Mouse (Mus musculus) forebrain, embryonic 14.5 days (tissue): ENCODE measurements around the gene Ksr1. TPM values are rescaled to one million over a fixed set of nuclear protein-coding genes. Genes with fewer than 3 reads are reported as not detected.

Experiments used
- ATAC-seq: fragments of 200-750 bp; cut with Nextera tagmentation; 2 replicates; pipeline ENCODE4 v1.8.0; 2017; ENCODE audit warnings: mild to moderate bottlenecking, moderate library complexity
- DNase-seq: peaks from one replicate; pipeline ENCODE4 v3.0.0-alpha.2; 2015; ENCODE audit warnings: low spot score
- H3K27ac ChIP-seq: fragments of 300-500 bp; sonication (generic); 2 replicates; pipeline ENCODE4 v1.5.1; 2014; ENCODE audit warnings: low read depth, mild to moderate bottlenecking, control low read depth, low read length, moderate library complexity
- H3K27me3 ChIP-seq: fragments of 300-500 bp; sonication (generic); replicated peaks from 2 replicates; pipeline ENCODE4 v1.6.1; 2014; ENCODE audit warnings: low read length, control low read depth, mixed read lengths; ENCODE audit not compliant: control insufficient read depth, insufficient read depth
- H3K36me3 ChIP-seq: fragments of 300-500 bp; sonication (generic); 2 replicates; pipeline ENCODE4 v1.6.1; 2014; ENCODE audit warnings: low read length, control low read depth; ENCODE audit not compliant: control insufficient read depth, insufficient read depth
- H3K4me1 ChIP-seq: fragments of 300-500 bp; sonication (generic); 2 replicates; pipeline ENCODE4 v1.6.1; 2014; ENCODE audit warnings: antibody characterized with exemption, low read length, control low read depth; ENCODE audit not compliant: control insufficient read depth, insufficient read depth
- H3K4me2 ChIP-seq: fragments of 300-500 bp; sonication (generic); 2 replicates; pipeline ENCODE4 v1.6.1; 2014; ENCODE audit warnings: mild to moderate bottlenecking, control low read depth, low read length
- H3K4me3 ChIP-seq: fragments of 300-500 bp; sonication (generic); 2 replicates; pipeline ENCODE4 v1.5.1; 2014; ENCODE audit warnings: low read depth, low read length, control low read depth
- H3K9ac ChIP-seq: fragments of 300-500 bp; sonication (generic); 2 replicates; pipeline ENCODE4 v1.6.1; 2014; ENCODE audit warnings: mild to moderate bottlenecking, low read length, control low read depth, moderate library complexity
- H3K9me3 ChIP-seq: fragments of 300-500 bp; sonication (generic); replicated peaks from 2 replicates; pipeline ENCODE4 v1.6.1; 2016; ENCODE audit warnings: low read length, control low read depth, mixed read lengths; ENCODE audit not compliant: control insufficient read depth
- WGBS: fragments of 180-500 bp; shearing (Covaris S2); extraction: QIAGEN DNeasy Blood & Tissue Kit; methylation state at CpG from one replicate; pipeline ENCODE4 v1.1.7; 2014; 5-methylcytosine and 5-hydroxymethylcytosine counted together
- polyA plus RNA-seq: library from polyadenylated mRNA; unstranded; fragments of >200 nt; fragmentation: Nextera tagmentation; extraction: Ambion mirVana; gene quantifications from 2 replicates; pipeline ENCODE4 v1.2.1, GENCODE M21; 2014

Gene Ksr1
- polyA plus RNA-seq, 1 experiment from 2014 or later: 4.7 TPM

- 86% methylated on average over 9 of the region's 9 CpGs for WGBS
- H3K4me2 ChIP-seq: no peak overlapping the region
- H3K27me3 ChIP-seq: no peaks in the 10 kb centered on the region
- ATAC-seq: no peak
- H3K9me3 ChIP-seq: no peaks in the 10 kb centered on the region
- no peak overlapping the region for H3K9ac ChIP-seq
- no peaks in the 10 kb centered on the region for H3K36me3 ChIP-seq
- H3K4me1 ChIP-seq: no peaks in the 10 kb centered on the region; the same call in 1 of the 2 replicates
- DNase-seq: no peak
- H3K4me3 ChIP-seq: no peak overlapping the region
- no peak overlapping the region for H3K27ac ChIP-seq
These were observed 57.9 kb downstream of the Ksr1 start for GRCm38 (mm10) chr11:79088325-79088724.

DNA sequence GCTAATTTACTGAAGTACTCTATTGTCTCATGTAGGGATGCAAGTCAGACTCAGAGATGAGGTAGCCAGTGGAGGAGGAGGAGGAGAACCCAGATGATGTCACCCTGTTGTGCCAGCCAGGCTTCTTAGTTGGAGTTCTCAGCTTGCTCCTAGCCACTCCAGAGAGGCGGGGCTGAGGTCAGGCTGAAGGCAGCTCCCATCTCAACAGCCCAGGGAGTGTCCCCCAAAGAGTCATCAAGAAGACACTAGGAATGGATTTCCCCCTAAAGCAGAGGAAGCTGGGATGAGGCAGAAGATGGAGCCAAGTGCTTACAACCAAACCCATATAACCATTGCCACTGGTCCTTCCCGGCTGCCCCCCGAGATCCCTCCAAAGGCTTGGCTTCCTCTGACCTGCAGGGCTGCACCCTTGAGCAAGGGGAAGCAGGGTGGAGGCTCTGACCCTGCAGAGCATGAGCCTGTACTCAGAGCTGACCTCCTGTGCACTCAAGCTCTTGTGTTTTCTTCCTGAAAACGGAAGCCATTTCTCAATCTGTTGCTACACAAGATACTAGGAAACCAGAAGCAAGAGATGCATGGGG is 58.4 kb downstream of the Ksr1 start:
- no peak overlapping the region for H3K27ac ChIP-seq
- no peaks in the 10 kb centered on the region; the same call in 1 of the 2 replicates for H3K4me1 ChIP-seq
- H3K4me3 ChIP-seq: no peak overlapping the region
- 86% methylated on average over 4 of the region's 4 CpGs for WGBS
- no peak overlapping the region for H3K9ac ChIP-seq
- H3K4me2 ChIP-seq: no peak overlapping the region
- no peak for DNase-seq
- no peak for ATAC-seq
- H3K36me3 ChIP-seq: no peaks in the 10 kb centered on the region
- H3K9me3 ChIP-seq: no peaks in the 10 kb centered on the region
- H3K27me3 ChIP-seq: no peaks in the 10 kb centered on the region

DNA sequence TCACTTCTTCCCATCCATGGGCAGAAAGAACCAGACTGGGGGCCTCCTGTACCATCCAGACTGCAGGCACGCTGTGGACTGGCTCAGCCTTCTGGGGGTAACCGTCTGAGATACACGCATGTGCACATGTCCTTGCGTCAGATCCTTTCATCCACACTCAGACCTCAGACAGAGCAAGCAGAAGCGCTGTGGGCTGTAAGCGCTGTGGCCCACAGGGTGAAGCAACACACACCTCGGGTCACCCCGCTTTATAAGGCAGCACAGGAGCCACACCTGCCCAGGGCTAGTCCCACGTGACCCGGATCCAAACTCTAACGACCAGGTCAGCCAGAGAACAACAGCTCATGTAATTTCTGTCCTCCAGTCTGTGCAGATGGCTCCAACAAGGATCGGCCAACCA is 59.4 kb downstream of the Ksr1 start:
- no peak overlapping the region for H3K4me2 ChIP-seq
- DNase-seq: no peak
- no peaks in the 10 kb centered on the region for H3K27me3 ChIP-seq
- H3K9me3 ChIP-seq: no peaks in the 10 kb centered on the region
- no peak overlapping the region for H3K4me3 ChIP-seq
- H3K9ac ChIP-seq: no peak overlapping the region
- H3K4me1 ChIP-seq: no peaks in the 10 kb centered on the region; the same call in 1 of the 2 replicates
- no peaks in the 10 kb centered on the region for H3K36me3 ChIP-seq
- WGBS: 92% methylated on average over 12 of the region's 12 CpGs
- no peak overlapping the region for H3K27ac ChIP-seq
- ATAC-seq: no peak

DNA sequence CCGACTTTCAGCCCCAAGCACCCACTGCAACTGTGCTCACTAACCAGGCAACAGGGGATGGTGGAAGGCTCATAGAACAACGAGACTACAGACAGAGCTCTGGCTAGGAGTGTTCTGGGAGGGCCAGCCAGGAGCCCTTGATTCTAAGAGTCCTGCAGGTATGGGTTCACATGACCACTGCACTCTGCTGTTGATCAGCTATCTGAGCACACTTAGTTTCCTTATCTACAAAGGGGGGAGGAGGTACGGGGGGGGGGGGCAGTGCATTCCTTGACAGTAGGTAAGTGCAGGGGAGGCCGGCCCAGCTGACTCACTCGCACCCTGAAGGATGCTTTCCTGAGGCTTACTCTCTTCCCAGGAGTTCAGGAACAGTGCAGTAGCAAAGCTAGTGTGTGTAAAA is 61.1 kb downstream of the Ksr1 start:
- DNase-seq (no peak), ATAC-seq (no peak)
- H3K9ac ChIP-seq: no peak overlapping the region
- H3K36me3 ChIP-seq: no peaks in the 10 kb centered on the region
- H3K27ac ChIP-seq: no peak overlapping the region
- no peak overlapping the region for H3K4me2 ChIP-seq
- no peak overlapping the region for H3K4me3 ChIP-seq
- H3K9me3 ChIP-seq: no peaks in the 10 kb centered on the region
- no peaks in the 10 kb centered on the region; the same call in 1 of the 2 replicates for H3K4me1 ChIP-seq
- WGBS: 73% methylated on average over 5 of the region's 5 CpGs
- H3K27me3 ChIP-seq: no peaks in the 10 kb centered on the region

DNA sequence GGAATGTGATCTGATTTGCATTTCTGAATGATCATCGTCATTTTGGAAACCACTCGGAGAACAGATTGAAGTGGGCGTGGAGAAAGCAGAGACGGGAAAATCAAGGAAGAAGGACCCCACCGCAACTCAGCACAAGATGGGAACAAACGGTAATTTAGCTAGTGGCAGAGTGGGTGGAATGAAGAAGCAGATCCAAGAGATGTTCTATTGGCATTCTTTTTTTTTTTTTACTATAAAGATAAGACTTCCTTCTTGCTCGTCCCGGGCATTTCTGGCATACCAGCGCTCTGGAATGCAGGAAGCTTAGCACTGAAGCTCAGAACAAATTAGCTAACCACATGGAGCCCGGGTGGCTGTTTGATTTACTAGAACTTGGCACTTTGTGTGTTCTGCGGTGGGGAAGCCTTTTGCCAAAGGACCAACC is 63.2 kb downstream of the Ksr1 start:
- 85% methylated on average over 11 of the region's 11 CpGs for WGBS
- no peaks in the 10 kb centered on the region for H3K36me3 ChIP-seq
- H3K4me2 ChIP-seq: no peak overlapping the region
- H3K4me1 ChIP-seq: no peaks in the 10 kb centered on the region; the same call in 1 of the 2 replicates
- H3K9me3 ChIP-seq: no peaks in the 10 kb centered on the region
- DNase-seq (no peak), ATAC-seq (no peak)
- no peak overlapping the region for H3K27ac ChIP-seq
- H3K4me3 ChIP-seq: no peak overlapping the region
- H3K27me3 ChIP-seq: no peaks in the 10 kb centered on the region
- H3K9ac ChIP-seq: no peak overlapping the region

DNA sequence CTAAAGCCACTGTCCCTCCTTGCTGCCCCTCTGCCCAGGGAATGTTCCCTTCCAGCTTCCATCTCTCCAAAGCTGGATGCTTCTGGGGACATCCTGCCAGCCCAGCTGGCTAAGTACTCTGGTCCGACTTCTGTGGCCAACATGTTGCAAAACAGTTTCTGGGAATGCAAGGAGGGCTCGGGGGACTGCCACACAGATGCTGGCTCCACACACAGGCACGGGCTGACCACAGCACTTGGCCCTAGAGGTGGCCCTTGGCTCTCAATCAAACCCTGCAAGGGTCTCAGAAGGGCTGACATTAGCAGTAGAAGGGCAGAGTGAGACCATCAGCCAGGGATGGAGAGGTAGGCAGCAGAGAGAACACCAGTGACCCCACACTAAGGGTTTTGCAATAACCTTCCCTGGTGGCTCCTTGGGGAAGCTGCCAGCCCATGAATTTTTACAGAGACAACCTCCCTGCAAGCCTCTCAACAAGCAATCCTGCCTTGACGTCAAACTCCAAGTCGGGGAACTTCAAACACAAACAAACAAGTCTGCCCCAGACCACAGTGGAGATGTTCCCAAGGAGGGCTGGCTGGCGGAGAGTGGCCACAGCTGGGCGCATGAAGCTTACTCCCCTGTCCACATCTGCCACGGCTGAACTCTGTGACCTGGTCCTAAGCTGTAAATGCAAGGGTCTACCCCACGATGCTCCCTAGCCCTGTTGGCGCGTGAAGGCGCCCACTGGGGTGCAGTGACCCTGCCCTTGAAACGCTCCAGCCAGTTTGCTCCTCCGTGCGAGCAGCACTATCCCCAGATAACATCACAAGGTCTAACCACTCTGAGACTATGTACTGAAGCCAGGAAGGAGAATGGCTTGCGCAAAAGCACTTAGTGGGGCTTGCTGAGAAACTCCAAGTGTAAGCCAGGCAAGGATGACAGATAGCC is 65.0 kb downstream of the Ksr1 start:
- Histone ChIP-seq H3K27me3 (no peaks in the 10 kb centered on the region), H3K4me1 (no peaks in the 10 kb centered on the region), H3K4me2 (no peak overlapping the region), H3K36me3 (no peaks in the 10 kb centered on the region), H3K9ac (no peak overlapping the region), H3K4me3 (no peak overlapping the region), H3K27ac (no peak overlapping the region), H3K9me3 (no peaks in the 10 kb centered on the region)
- ATAC-seq: no peak
- 89% methylated on average over 16 of the region's 16 CpGs for WGBS
- DNase-seq: no peak

- WGBS: 89% methylated on average over 6 of the region's 6 CpGs
- H3K27me3 ChIP-seq: no peaks in the 10 kb centered on the region
- DNase-seq: no peak
- H3K4me3 ChIP-seq: no peak overlapping the region
- ATAC-seq: no peak
- no peaks in the 10 kb centered on the region for H3K36me3 ChIP-seq
- H3K4me2 ChIP-seq: no peak overlapping the region
- H3K27ac ChIP-seq: no peak overlapping the region
- no peaks in the 10 kb centered on the region for H3K4me1 ChIP-seq
- no peak overlapping the region for H3K9ac ChIP-seq
- H3K9me3 ChIP-seq: no peaks in the 10 kb centered on the region
These were observed 66.1 kb downstream of the Ksr1 start for GRCm38 (mm10) chr11:79080081-79080480.

- Histone ChIP-seq H3K4me3 (no peak overlapping the region), H3K27ac (no peak overlapping the region), H3K9me3 (no peaks in the 10 kb centered on the region), H3K9ac (no peak overlapping the region), H3K36me3 (no peaks in the 10 kb centered on the region), H3K4me1 (no peaks in the 10 kb centered on the region), H3K27me3 (no peaks in the 10 kb centered on the region), H3K4me2 (no peak overlapping the region)
- DNase-seq (no peak), ATAC-seq (no peak)
- 87% methylated on average over 12 of the region's 12 CpGs for WGBS
These were observed 69.7 kb downstream of the Ksr1 start for GRCm38 (mm10) chr11:79076484-79076883.

GRCm38 (mm10) chr11:79075044-79075443 is 71.2 kb downstream of the Ksr1 start:
- no peaks in the 10 kb centered on the region for H3K4me1 ChIP-seq
- H3K9ac ChIP-seq: no peak overlapping the region
- no peak overlapping the region for H3K27ac ChIP-seq
- no peaks in the 10 kb centered on the region for H3K27me3 ChIP-seq
- WGBS: 57% methylated on average over 3 of the region's 3 CpGs
- H3K9me3 ChIP-seq: no peaks in the 10 kb centered on the region
- H3K4me3 ChIP-seq: no peak overlapping the region
- ATAC-seq (no peak), DNase-seq (no peak)
- no peak overlapping the region for H3K4me2 ChIP-seq
- H3K36me3 ChIP-seq: no peaks in the 10 kb centered on the region
